Mouse (Mus musculus) G1E (cell line): ENCODE measurements at regions not wholly inside any gene's neighbourhood (a gene's known extent, or its start where the extent isn't known, plus 50 kb on each side); places are given as distances from the start of the nearest gene placed in this dataset.

Source experiments
- ATAC-seq: 2 replicates; pipeline ENCODE4 v1.8.0; 2016; ENCODE audit warnings: mild to moderate bottlenecking; ENCODE audit not compliant: insufficient number of reproducible peaks, poor library complexity, low FRiP score, severe bottlenecking; ENCODE audit errors: extremely low read depth
- DNase-seq: peaks from one replicate; pipeline ENCODE4 v3.0.0; 2012; ENCODE audit warnings: low spot score
- H3K27me3 ChIP-seq: 2 replicates; pipeline ENCODE4 v1.6.1; 2012; ENCODE audit warnings: mild to moderate bottlenecking, low read length, inconsistent platforms; ENCODE audit not compliant: insufficient read depth
- H3K36me3 ChIP-seq: replicated peaks from 2 replicates; pipeline ENCODE3; 2012; ENCODE audit warnings: mild to moderate bottlenecking, inconsistent platforms
- H3K4me1 ChIP-seq: 2 replicates; pipeline ENCODE4 v1.6.1; 2012; ENCODE audit warnings: low read depth, low read length, inconsistent platforms, mixed read lengths; ENCODE audit not compliant: insufficient read depth
- H3K4me3 ChIP-seq: 2 replicates; pipeline ENCODE4 v1.5.1; 2012; ENCODE audit warnings: low read depth, mild to moderate bottlenecking, inconsistent platforms, low read length, moderate library complexity, mixed read lengths
- H3K9me3 ChIP-seq: replicated peaks from 2 replicates; pipeline ENCODE4 v1.6.1; 2012; ENCODE audit warnings: inconsistent platforms
- CTCF ChIP-seq: IDR thresholded peaks from 2 replicates; pipeline ENCODE4 v1.5.1; 2012; ENCODE audit warnings: low read depth, low read length, inconsistent platforms, mixed read lengths
- GATA1 ChIP-seq: IDR thresholded peaks from 2 replicates; pipeline ENCODE4 v1.6.1; 2012; ENCODE audit warnings: borderline replicate concordance, low read length, inconsistent platforms, mixed read lengths
- GATA2 ChIP-seq: IDR thresholded peaks from 2 replicates; pipeline ENCODE4 v1.6.1; 2012; ENCODE audit warnings: low read depth, low read length, inconsistent platforms, borderline replicate concordance
- POLR2AphosphoS5 ChIP-seq: IDR thresholded peaks from 2 replicates; pipeline ENCODE4 v1.6.1; 2012; ENCODE audit warnings: low read depth, low read length, inconsistent platforms; ENCODE audit not compliant: insufficient replicate concordance
- TAL1 ChIP-seq: conservative IDR thresholded peaks from 2 replicates; pipeline ENCODE4 v1.6.1; 2012; ENCODE audit warnings: low read depth, low read length, inconsistent platforms, mixed read lengths

- ATAC-seq = no peak
These were observed 125.4 kb downstream of the Dhx15 start for GRCm38 (mm10) chr5:52064804-52065451.

GRCm38 (mm10) chr5:52062214-52062613 lies 128.1 kb downstream of the Dhx15 start:
- Histone ChIP-seq H3K27me3 (no peaks in the 10 kb centered on the region), H3K9me3 (peaks cover 3% of the 10 kb centered on the region; the same call in 1 of the 2 replicates), H3K4me3 (no peak overlapping the region), H3K4me1 (no peaks in the 10 kb centered on the region), H3K36me3 (no peaks in the 10 kb centered on the region)
- TF ChIP-seq TAL1 (no peak), GATA1 (no peak), POLR2AphosphoS5 (no peak)
- ATAC-seq = no peak
- no peak for DNase-seq

More at GRCm38 (mm10) chr5:52064804-52065451, 125.4 kb downstream of the Dhx15 start:
- H3K27me3 ChIP-seq = no peaks in the 10 kb centered on the region
- TF ChIP-seq GATA1 (no peak), GATA2 (no peak), CTCF (peak; percentile 58)
- peak; percentile 2 for DNase-seq
- H3K4me3 ChIP-seq = no peak overlapping the region
- no peaks in the 10 kb centered on the region for H3K4me1 ChIP-seq
- no peaks in the 10 kb centered on the region for H3K36me3 ChIP-seq
- H3K9me3 ChIP-seq = no peaks in the 10 kb centered on the region; the same call in 1 of the 2 replicates

- H3K4me3 ChIP-seq = no peak overlapping the region
- DNase-seq = no peak
- ATAC-seq = no peak
- no peaks in the 10 kb centered on the region for H3K4me1 ChIP-seq
- no peak for TF ChIP-seq CTCF
- TF ChIP-seq GATA2 = no peak
- TF ChIP-seq GATA1 = no peak
- no peak for TF ChIP-seq POLR2AphosphoS5
- TF ChIP-seq TAL1 = no peak
- H3K9me3 ChIP-seq = peaks cover 4% of the 10 kb centered on the region; the same call in 1 of the 2 replicates
- H3K27me3 ChIP-seq = no peaks in the 10 kb centered on the region
- H3K36me3 ChIP-seq = no peaks in the 10 kb centered on the region
These were observed 129.1 kb downstream of the Dhx15 start for GRCm38 (mm10) chr5:52061226-52061625.

- Histone ChIP-seq H3K4me1 (no peaks in the 10 kb centered on the region), H3K27me3 (no peaks in the 10 kb centered on the region), H3K36me3 (no peaks in the 10 kb centered on the region), H3K4me3 (no peak overlapping the region), H3K9me3 (peaks cover 4% of the 10 kb centered on the region; the same call in 1 of the 2 replicates)
- DNase-seq = no peak
- no peak for TF ChIP-seq POLR2AphosphoS5
- no peak for TF ChIP-seq GATA1
- no peak for ATAC-seq
These were observed 133.1 kb downstream of the Dhx15 start for GRCm38 (mm10) chr5:52057261-52057660.

GRCm38 (mm10) chr5:52052072-52052465 lies 138.2 kb downstream of the Dhx15 start:
- Histone ChIP-seq H3K27me3 (no peaks in the 10 kb centered on the region), H3K4me3 (no peak overlapping the region), H3K9me3 (peaks cover 5% of the 10 kb centered on the region), H3K36me3 (no peaks in the 10 kb centered on the region), H3K4me1 (no peaks in the 10 kb centered on the region)
- ATAC-seq (no peak), DNase-seq (no peak)
- no peak for TF ChIP-seq CTCF
- no peak for TF ChIP-seq TAL1
- no peak for TF ChIP-seq GATA2
- no peak for TF ChIP-seq GATA1
- no peak for TF ChIP-seq POLR2AphosphoS5

- Histone ChIP-seq H3K4me1 (no peaks in the 10 kb centered on the region), H3K4me3 (no peak overlapping the region), H3K27me3 (no peaks in the 10 kb centered on the region), H3K36me3 (no peaks in the 10 kb centered on the region), H3K9me3 (peaks cover 7% of the 10 kb centered on the region)
- ATAC-seq (no peak), DNase-seq (no peak)
- TF ChIP-seq GATA1 (no peak), GATA2 (no peak), CTCF (no peak), TAL1 (no peak), POLR2AphosphoS5 (no peak)
These were observed 138.8 kb downstream of the Dhx15 start for GRCm38 (mm10) chr5:52051383-52052071.
